Mouse (Mus musculus): Measurements from ENCODE around the gene Mtss1l. TPM values are rescaled to one million over a fixed set of nuclear protein-coding genes. Genes with fewer than 3 reads are reported as not detected.

Gene Mtss1l
- total and polyA plus RNA-seq, 3 experiments, result 0.64 to 0.66 TPM; not detected in 1

GRCm38 (mm10) chr8:110731346-110731859 lies 10.1 kb downstream of the Mtss1l start:
- in situ Hi-C loops (cut with MboI; ENCODE audit: low pct_ligation_motif_present, low pct_unique_long_range_greater_than_20kb, low sequenced_read_pairs), result no loop called here
- no peak for TF ChIP-seq ZC3H11A (IDR thresholded peaks at IDR 0.05; ENCODE audit: low read depth, low read length)
- TF ChIP-seq UBTF (IDR thresholded peaks at IDR 0.05; ENCODE audit: low read depth, low read length), result no peak
- no peak for TF ChIP-seq PAX5 (IDR thresholded peaks at IDR 0.05; ENCODE audit: low read length)
- no peaks in the 10 kb centered on the region for H3K9me3 ChIP-seq (replicated peaks; ENCODE audit: low read length)
- H3K79me2 ChIP-seq (replicated peaks; ENCODE audit: control insufficient read depth, extremely low read depth, insufficient read depth, poor library complexity, severe bottlenecking), result no peaks in the 10 kb centered on the region
- dilution Hi-C loops (cut with MboI; ENCODE audit: extremely low pct_ligation_motif_present, extremely low pct_unique_long_range_greater_than_20kb, low sequenced_read_pairs), result no loop called here
- no peak overlapping the region for H3K4me3 ChIP-seq (replicated peaks in 1 of 3; ENCODE audit: low read depth in 2 of 3, low read length in 2 of 3, poor library complexity in 1 of 3)
- no peaks in the 10 kb centered on the region for H3K27me3 ChIP-seq (replicated peaks)
- H3K4me1 ChIP-seq (ENCODE audit: control insufficient read depth in 1 of 2, insufficient read depth in 2 of 2), result peaks cover 0 to 3% of the 10 kb centered on the region in 2 experiments; a peak in 1 of 4 replicates
- no peak overlapping the region for H3K27ac ChIP-seq (ENCODE audit: insufficient read depth, low read depth)
- no peak for DNase-seq (ENCODE audit: extremely low read depth)
- H3K36me3 ChIP-seq (replicated peaks in 1 of 2; ENCODE audit: control insufficient read depth in 1 of 2, insufficient read depth in 1 of 2, low read length in 1 of 2), result no peaks in the 10 kb centered on the region
- H3K4me2 ChIP-seq (ENCODE audit: insufficient read depth, low read depth, poor library complexity, severe bottlenecking), result no peak overlapping the region
- H3K9ac ChIP-seq (ENCODE audit: insufficient read depth, low read depth), result no peak overlapping the region

GRCm38 (mm10) chr8:110733036-110733435 lies 11.8 kb downstream of the Mtss1l start:
- TF ChIP-seq POLR2AphosphoS2 (IDR thresholded peaks at IDR 0.05; ENCODE audit: low read depth, low read length), result no peak
- no peak for TF ChIP-seq ZKSCAN1 (IDR thresholded peaks at IDR 0.05; ENCODE audit: borderline replicate concordance, low read depth, low read length)
- no peak for TF ChIP-seq GABPA (IDR thresholded peaks at IDR 0.05; ENCODE audit: insufficient replicate concordance, low read depth, low read length)
- no peak for TF ChIP-seq TBP (conservative IDR thresholded peaks at IDR 0.05; ENCODE audit: low read depth, low read length)
- TF ChIP-seq NELFE (IDR thresholded peaks at IDR 0.05; ENCODE audit: low read depth, low read length), result no peak
- TF ChIP-seq UBTF (IDR thresholded peaks at IDR 0.05; ENCODE audit: low read depth, low read length), result no peak
- TF ChIP-seq MAZ (IDR thresholded peaks at IDR 0.05; ENCODE audit: low read depth, low read length), result no peak
- TF ChIP-seq NRF1 (IDR thresholded peaks at IDR 0.05; ENCODE audit: low read depth, low read length), result no peak
- TF ChIP-seq USF1 (IDR thresholded peaks at IDR 0.05; ENCODE audit: low read depth, low read length), result no peak
- no peak for TF ChIP-seq ZC3H11A (IDR thresholded peaks at IDR 0.05; ENCODE audit: low read depth, low read length)
- no peak for TF ChIP-seq RCOR1 (conservative IDR thresholded peaks at IDR 0.05; ENCODE audit: low read depth, low read length)
- no peak for TF ChIP-seq ETS1 (conservative IDR thresholded peaks at IDR 0.05; ENCODE audit: low read depth, low read length)
- TF ChIP-seq ZMIZ1 (IDR thresholded peaks at IDR 0.05; ENCODE audit: low read depth, low read length), result no peak
- no peak for TF ChIP-seq CTCF (conservative IDR thresholded peaks at IDR 0.05 in 1 of 2, IDR thresholded peaks at IDR 0.05 in 1 of 2; ENCODE audit: low read depth in 2 of 2, low read length in 2 of 2)
- no peak for TF ChIP-seq JUN (IDR thresholded peaks at IDR 0.05; ENCODE audit: insufficient read depth, low read depth, low read length)
- DNase-seq (ENCODE audit: extremely low read depth), result no peak
- dilution Hi-C loops (cut with MboI; ENCODE audit: extremely low pct_ligation_motif_present, extremely low pct_unique_long_range_greater_than_20kb, low sequenced_read_pairs) (no loop called here), in situ Hi-C loops (cut with MboI; ENCODE audit: low pct_ligation_motif_present, low pct_unique_long_range_greater_than_20kb, low sequenced_read_pairs) (no loop called here)
- H3K4me2 ChIP-seq (ENCODE audit: insufficient read depth, low read depth, poor library complexity, severe bottlenecking), result no peak overlapping the region
- H3K4me3 ChIP-seq (replicated peaks in 1 of 3; ENCODE audit: low read depth in 2 of 3, low read length in 2 of 3, poor library complexity in 1 of 3), result no peak overlapping the region
- peaks cover 0 to 2% of the 10 kb centered on the region in 2 experiments for H3K36me3 ChIP-seq (replicated peaks in 1 of 2; ENCODE audit: control insufficient read depth in 1 of 2, insufficient read depth in 1 of 2, low read length in 1 of 2)
- H3K27me3 ChIP-seq (replicated peaks), result no peaks in the 10 kb centered on the region
- H3K79me2 ChIP-seq (replicated peaks; ENCODE audit: control insufficient read depth, extremely low read depth, insufficient read depth, poor library complexity, severe bottlenecking), result no peaks in the 10 kb centered on the region
- H3K27ac ChIP-seq (ENCODE audit: insufficient read depth, low read depth), result no peak overlapping the region
- H3K4me1 ChIP-seq (ENCODE audit: control insufficient read depth in 1 of 2, insufficient read depth in 2 of 2), result no peaks in the 10 kb centered on the region; a peak in 1 of 4 replicates
- H3K9me3 ChIP-seq (replicated peaks; ENCODE audit: low read length), result no peaks in the 10 kb centered on the region
- H3K9ac ChIP-seq (ENCODE audit: insufficient read depth, low read depth), result no peak overlapping the region

Data from CH12.LX (cell line).